Mouse (Mus musculus) lung, adult 18-20 months (tissue): ENCODE results near the gene Gnb5.
A peak's percentile ranks its signal among the peaks of the same experiment; 100 is the strongest.

Experiments
- DNase-seq, 2 experiments: peaks; one replicate each; pipeline ENCODE4 v3.0.0; 2022; ENCODE audit warnings: mixed read lengths in 2 of 2

Gnb5 gene

DNA sequence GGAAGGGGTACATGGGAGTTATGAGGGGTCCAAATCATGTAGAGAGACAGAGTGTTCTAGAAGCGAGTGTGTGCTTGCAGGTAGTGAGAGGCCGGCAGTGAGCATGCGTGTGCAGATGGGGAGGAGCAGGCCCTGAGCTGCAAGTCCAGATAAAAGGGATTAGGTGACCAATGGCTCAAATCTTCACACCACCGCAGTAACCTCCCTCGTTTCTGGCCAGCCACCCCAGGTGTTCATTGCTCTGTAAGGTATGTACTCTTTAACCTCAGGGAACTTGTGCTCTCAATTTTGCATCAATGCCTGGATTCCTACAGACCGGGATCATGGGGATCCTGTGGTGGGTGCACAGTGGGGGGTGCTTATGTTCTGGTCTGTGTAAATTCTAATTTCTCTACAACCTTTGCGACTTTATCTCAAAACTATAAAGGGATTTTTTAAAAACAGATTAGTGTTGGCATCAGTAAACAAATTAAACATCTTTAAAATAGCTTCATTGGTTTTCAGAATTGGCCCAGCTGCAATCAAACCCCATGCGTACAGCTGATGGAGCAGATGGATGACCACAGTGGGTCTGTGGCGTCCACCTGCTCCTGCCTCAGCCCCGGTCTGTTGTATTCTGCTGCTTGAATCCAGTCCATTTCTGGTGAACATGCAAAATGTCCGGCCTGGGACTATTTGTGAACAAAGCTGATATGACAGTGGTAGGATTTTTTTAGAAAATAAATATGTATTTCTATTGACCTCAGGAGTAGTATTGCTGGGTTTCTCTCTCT is at the start of gene Gnb5:
Gene Gnb5, plus strand, starts transcription at position 163 of the 773 bp plus-strand sequence.
- no peak for DNase-seq

GRCm38 (mm10) chr9:75258792-75259191 is 47.3 kb upstream of the Gnb5 start:
- no peak for DNase-seq

GRCm38 (mm10) chr9:75259656-75260055 is 46.4 kb upstream of the Gnb5 start:
- DNase-seq = no peak

DNA sequence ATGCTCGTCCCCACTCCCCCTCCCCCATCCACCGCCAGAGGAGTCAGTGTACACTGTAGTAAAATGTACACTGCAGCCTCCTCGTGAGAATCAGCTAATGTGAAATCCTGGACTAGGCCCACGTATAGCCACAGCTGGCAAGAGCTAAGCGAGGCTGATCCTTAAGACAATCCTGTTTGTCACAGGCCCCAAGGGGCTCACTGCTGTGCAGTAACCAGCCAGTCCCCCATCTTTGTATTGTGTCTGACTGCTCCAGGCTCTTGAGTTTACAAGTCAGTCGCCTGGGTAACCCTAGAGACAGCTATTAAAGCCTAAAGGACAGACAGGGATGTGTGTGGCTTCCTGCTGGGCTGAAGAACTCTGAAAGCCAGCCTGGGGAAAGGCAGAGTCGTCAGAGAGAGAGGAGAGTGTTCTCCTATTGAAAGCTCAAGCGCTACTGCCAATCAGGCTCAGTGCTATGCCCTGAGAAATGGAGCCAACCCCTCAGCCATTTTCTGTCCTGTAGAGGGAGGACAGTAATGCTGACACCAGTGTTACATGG is 44.7 kb upstream of the Gnb5 start:
- DNase-seq = no peak

DNA sequence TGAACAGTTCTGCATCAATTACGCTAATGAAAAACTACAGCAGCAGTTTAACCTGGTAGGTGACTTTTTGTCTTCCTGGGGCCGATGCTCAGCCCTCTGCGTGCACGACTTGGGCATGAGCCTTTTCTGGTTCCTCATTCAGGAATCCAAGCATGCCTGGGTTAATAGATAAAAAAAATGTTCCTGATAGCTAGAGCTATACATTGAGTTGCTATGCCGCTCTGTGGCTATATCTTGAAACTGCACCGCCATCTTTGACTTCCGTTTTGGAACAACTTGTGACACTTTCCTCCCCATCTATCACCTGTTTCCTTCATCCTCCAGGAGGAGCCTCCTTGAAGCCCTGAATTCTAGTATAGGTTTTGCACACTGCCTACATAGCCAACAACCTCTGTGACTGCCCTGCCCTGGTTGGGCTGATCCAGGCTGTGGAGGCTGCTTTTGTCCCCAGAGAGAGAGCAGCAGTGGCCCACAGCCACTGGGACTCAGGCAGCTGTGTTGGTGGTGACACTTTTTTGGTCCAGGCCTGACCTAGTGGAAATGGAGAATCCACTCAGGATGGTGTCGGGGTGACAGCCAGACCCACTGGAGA is 43.8 kb upstream of the Gnb5 start:
- DNase-seq = no peak

GRCm38 (mm10) chr9:75264008-75264718 is 41.9 kb upstream of the Gnb5 start:
- DNase-seq = peak; percentile 82 to 89

- no peak for DNase-seq
Observed at GRCm38 (mm10) chr9:75267147-75267546, 38.9 kb upstream of the Gnb5 start.

DNA sequence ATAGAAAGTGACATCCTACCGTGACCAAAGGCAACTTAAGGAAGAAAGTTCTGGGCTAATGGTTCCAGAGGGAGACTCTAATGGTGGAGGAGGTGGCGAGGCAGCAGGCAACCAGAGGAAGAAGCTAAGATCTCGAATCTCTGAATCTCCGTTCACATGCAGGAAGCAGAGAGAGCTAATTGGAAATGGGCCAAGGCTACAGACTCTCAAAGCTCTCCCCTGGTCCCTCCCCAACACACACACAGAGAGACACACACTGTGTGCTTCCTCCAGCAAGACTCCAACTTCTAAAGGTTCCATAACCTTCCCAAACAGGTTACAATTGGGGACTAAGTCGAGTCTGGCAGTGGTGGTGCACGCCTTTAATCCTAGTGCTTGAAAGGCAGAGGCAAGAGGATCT is 35.7 kb upstream of the Gnb5 start:
- DNase-seq = no peak

- no peak for DNase-seq
Observed at GRCm38 (mm10) chr9:75271539-75271938, 34.5 kb upstream of the Gnb5 start.

DNA sequence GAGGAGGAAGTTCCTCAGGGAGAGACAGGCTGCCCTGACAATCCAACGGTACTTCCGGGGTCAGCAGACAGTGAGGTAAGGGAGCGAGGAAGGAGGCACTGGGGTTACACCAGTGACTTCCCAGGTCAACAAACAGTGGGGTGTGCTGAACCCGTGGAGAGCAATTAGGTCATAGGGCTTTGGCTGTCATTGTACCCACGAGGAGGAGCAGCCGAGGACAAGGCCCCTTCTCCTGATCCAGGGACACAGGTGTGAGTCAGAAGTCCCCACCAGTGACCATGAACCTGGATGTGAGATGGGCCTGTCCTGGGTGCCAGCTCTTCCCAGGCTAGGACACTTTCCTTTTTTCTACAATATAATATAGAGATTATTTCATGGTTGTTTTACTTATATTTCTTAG is 32.4 kb upstream of the Gnb5 start:
- no peak for DNase-seq

- no peak for DNase-seq
Observed at GRCm38 (mm10) chr9:75274486-75274885, 31.6 kb upstream of the Gnb5 start.

GRCm38 (mm10) chr9:75275051-75275450 is 31.0 kb upstream of the Gnb5 start:
- no peak for DNase-seq

GRCm38 (mm10) chr9:75280814-75281213 is 25.3 kb upstream of the Gnb5 start:
- peak; percentile 52 to 69 for DNase-seq

DNA sequence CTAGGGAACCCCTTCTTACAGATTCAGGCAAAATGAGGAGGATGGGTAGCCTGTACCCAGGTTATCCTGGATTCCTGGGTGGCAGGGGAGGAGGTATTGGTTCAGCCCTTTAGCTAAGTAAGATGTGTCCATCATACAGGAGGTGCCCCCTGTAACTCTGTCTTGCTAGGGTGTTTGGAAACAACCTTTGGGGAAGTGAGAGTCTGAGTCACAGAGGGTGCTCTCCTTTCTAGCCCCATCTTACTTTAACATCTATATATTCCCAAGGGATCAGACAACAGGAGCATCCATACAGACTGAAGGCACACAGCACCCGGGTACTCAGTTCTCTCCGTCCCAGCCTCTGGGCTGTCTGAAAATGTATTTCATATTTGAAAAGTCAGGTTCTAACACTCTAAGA is 23.9 kb upstream of the Gnb5 start:
- DNase-seq = no peak

DNA sequence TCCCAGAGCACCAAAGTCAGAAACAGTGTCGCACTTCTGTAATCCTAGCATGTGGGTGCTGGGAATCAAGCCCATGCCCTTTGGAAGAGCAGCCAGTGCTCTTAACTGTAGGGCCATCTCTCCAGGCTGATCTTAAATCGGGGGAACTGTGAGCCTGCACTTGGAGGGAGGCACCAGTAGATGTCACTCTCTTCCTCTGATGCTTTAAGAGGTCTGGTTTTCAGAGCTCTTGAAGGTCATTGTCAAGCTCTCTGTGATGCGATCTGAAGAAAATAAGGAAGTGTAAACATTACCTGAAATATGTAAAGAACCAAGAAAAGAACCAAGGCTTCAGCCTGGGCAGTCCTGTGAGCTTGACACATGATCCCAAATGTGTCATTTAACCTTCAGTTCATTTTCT is 23.3 kb upstream of the Gnb5 start:
- DNase-seq = no peak

GRCm38 (mm10) chr9:75283636-75284035 is 22.5 kb upstream of the Gnb5 start:
- no peak for DNase-seq

- DNase-seq = no peak
Observed at GRCm38 (mm10) chr9:75285363-75285762, 20.7 kb upstream of the Gnb5 start.

GRCm38 (mm10) chr9:75287636-75288035 is 18.5 kb upstream of the Gnb5 start:
- DNase-seq = no peak

GRCm38 (mm10) chr9:75289545-75289944 is 16.5 kb upstream of the Gnb5 start:
- peak; percentile 18 to 38 for DNase-seq

GRCm38 (mm10) chr9:75299342-75299741 is 6.7 kb upstream of the Gnb5 start:
- DNase-seq = no peak

DNA sequence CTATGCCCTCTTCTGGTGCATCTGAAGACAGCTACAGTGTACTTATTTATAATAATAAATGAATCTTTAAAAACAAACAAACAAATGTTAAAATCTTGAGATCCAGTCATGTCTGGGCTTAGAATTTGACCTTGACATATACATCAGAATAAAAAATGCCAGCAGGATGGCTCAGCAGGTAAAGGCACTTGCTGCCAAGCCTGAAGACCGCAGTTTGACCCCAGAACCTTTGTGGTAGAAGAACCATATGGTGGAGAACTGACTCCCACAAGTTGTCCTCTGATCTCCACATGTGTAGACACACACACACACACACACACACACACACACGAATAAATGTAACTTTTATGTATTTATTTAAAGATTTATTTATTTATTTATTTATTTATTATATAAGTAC is 3.1 kb upstream of the Gnb5 start:
- no peak for DNase-seq

GRCm38 (mm10) chr9:75303701-75304261 is 2.3 kb upstream of the Gnb5 start:
- peak; percentile 9 to 21 for DNase-seq

DNA sequence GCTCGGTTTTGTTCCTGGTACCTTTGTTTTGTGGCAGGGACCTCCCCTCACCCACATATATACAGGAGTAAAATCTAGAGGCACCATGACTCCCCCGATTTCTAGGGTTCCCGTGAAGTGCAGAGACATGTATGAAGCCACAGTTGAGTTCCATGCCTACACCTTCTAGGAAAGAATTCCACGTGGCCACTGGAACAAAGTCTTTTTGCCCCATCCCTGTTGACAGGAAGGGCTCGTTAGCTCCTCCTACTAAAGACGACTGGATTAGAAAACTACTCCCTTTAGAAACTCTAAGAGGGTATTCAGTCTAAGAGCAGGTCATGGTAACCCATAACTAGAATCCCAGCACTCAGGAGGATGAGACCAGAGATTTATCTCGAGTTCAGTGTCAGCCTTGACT is 1.8 kb upstream of the Gnb5 start:
- DNase-seq = no peak
